Mouse (Mus musculus) testis, postnatal 14 days (tissue): ENCODE measurements around the gene Ppp1r9a.
A peak's percentile ranks its signal among the peaks of the same experiment; 100 is the strongest.

Experiments used
- DNase-seq: peaks from one replicate; pipeline ENCODE4 v3.0.0; 2021; ENCODE audit warnings: low spot score

Gene Ppp1r9a

GRCm38 (mm10) chr6:5159385-5159791 lies 256.7 kb downstream of the Ppp1r9a start:
- DNase-seq = no peak

- DNase-seq = no peak
These were observed 259.3 kb downstream of the Ppp1r9a start for GRCm38 (mm10) chr6:5162052-5162451.

DNA sequence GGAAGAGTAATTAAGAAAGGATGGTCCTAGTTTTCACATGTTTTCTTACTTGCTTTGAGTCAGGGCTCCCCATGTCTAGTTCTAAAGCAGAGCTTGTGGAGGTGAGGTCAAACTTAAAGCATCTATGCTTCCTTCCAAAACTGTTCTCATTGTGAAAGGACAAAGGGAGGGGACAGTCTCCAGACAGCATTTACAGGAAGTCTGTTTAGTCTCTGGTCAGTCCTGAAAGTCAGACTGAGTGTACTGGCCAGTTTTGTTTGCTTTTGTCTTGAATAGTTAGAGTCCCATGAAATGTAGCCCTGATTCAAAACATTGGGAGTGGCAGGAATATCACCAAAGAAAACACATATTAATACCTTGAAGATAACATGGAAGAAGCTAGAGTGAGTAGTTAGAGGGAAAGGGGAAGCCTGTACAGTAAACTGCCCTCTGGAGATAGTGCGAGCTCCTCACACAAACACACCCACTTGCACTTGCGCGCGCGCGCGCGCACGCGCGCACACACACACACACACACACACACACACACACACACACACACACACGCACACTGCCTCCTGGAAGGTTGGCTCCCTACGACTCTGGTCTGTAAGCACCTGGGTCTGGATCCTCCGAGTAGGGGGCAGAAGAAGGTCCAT lies 260.9 kb downstream of the Ppp1r9a start:
- DNase-seq = no peak

DNA sequence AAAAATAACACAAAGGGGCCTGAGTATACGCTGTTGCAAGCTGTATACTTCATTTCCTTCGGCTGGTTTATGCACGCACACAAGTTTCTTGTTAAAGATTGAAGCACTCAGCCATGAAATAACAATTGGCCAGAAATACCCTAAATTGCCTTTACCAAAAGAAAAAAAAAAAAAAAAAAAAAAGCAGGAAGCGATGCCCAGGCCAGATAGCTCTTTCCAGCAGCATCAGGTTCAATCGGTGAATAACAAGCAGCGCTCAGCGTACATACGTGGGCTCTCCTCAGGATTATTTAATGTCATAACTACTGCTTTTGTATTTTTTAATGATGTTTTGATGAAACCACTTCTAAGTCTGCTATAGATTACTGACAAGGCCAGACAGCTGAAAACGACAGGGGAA lies 262.1 kb downstream of the Ppp1r9a start:
- DNase-seq = no peak

- DNase-seq = no peak
These were observed 264.4 kb downstream of the Ppp1r9a start for GRCm38 (mm10) chr6:5167051-5167677.

DNA sequence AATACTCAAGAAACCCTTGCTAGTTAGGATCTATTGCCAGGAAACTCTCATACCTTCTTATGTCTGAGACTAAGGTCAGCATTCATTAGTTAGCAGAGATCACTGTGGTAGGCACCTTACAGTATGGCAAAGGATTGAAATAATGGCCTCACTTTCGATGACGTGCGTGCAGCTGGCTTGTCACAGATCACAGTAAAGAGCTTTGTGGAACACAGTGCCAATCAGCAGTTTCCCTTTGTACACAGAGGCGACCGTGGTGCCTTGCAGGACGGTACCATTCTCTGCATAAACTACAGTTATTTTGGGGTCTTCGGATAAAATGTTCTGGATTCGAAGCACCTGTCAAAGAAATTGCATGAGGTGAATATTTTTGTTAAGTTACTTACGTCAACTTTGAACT lies 265.4 kb downstream of the Ppp1r9a start:
- DNase-seq = no peak

GRCm38 (mm10) chr6:5171418-5171817 lies 268.7 kb downstream of the Ppp1r9a start:
- no peak for DNase-seq

- DNase-seq = no peak
These were observed 269.9 kb downstream of the Ppp1r9a start for GRCm38 (mm10) chr6:5172571-5172970.

GRCm38 (mm10) chr6:5174179-5174812 lies 271.6 kb downstream of the Ppp1r9a start:
- no peak for DNase-seq

DNA sequence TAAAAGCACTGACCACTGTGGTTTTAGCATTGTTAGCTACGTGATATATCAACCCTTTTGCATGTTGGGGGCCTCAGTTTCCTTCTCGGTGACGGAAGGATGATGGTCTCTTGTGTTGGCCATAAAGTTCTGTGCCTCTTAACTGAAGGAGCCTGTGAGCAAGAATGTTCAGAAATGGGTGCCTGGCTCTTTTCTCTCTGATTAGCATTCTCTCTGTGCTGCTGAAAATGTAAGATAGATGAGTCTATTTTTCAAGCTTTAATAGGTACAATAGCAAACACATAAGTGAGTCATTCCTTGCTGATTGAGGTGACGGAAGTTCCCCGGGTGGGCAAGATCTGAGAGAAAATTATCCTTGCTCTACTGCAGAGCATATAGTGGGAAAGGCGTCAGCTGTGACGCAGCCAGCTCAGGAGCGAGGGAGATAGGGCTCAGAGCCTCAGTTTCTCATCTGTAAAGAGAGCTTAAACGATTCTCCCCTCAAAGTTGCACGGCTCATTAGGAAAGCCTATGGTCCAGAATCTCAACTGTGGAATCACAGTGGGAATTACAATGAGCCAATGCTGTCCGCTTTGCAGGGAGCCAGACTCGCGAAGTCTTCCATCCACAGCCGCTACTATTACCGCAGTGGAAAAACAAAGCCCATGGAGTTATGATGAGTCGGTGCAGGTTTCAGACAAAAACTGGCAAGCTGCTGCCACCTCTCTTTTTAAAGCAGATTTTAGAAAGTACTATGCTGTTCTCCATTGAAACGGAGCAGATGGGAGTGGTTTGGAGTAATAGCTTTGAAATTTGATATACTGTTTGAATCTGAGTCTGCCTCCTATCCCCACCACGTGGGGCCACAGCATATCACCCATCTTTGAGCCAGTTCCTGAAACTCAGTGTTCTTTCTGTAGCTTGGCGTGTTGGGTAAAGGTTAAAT lies 275.5 kb downstream of the Ppp1r9a start:
- DNase-seq = no peak

DNA sequence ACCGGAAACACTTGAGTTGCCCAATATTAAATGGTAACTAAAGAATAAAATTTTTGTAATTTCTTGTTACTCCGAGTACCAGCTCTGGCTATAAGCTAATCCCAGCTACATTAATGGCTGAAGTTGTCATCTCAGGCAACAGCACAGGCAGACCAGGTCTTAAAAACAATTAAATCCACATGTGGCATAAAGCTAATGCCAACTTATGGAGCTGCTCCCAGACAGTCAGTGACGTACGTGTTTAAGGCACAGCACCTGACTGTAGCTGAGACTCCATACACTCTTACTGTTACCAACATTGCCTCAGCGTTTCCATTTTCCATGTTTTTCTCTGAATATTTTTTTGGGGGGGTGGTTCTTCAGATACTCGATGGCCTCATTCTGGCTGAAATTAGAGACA lies 276.5 kb downstream of the Ppp1r9a start:
- no peak for DNase-seq

- no peak for DNase-seq
These were observed 277.9 kb downstream of the Ppp1r9a start for GRCm38 (mm10) chr6:5180645-5181044.

- DNase-seq = no peak
These were observed 283.7 kb downstream of the Ppp1r9a start for GRCm38 (mm10) chr6:5186229-5186950.

- no peak for DNase-seq
These were observed 284.9 kb downstream of the Ppp1r9a start for GRCm38 (mm10) chr6:5187586-5187985.

DNA sequence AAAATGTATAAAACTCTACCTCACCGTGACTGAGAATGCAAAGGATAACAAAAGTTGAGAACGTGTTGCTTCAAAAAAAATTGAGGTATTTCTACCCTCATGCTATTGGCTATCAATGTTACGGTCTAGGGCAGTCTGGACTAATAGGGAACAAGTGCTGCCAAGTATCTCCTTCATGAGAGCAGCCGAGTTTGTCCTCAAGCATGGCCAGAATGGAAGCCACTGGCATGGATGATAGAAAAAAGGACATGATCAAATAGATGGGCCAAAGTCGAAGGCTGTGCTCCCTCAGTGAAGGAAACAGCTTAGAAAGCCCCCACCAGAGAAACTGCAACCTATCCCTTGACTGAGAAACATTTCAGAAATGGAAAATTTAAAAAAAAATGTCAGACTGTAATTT lies 285.3 kb downstream of the Ppp1r9a start:
- no peak for DNase-seq

DNA sequence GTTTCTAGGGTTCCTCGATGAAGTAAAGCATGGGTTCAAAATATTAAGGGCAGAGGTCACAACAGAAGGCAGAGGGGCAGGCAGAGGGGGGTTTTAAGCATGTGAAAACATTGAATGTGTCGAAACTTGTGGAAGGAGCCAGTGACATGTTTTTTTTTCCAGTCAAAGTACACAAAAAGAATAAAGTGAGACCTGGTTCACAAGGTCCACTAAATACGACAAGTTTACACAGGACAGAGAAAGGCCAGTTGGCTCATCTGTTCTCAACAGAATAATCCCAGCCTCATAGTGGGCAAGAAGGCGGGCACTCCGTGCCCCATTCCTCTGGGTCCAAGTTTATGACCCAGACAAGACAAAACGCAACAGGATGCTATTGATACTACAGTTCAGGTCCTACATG lies 286.2 kb downstream of the Ppp1r9a start:
- no peak for DNase-seq

GRCm38 (mm10) chr6:5189507-5189906 lies 286.8 kb downstream of the Ppp1r9a start:
- DNase-seq = peak; percentile 24

GRCm38 (mm10) chr6:5190761-5191160 lies 288.0 kb downstream of the Ppp1r9a start:
- no peak for DNase-seq

- DNase-seq = no peak
These were observed 291.0 kb downstream of the Ppp1r9a start, which contains the start of gene Pon1 for GRCm38 (mm10) chr6:5193693-5194092. TSS of gene Pon1 (minus strand) at chr6:5193946.

DNA sequence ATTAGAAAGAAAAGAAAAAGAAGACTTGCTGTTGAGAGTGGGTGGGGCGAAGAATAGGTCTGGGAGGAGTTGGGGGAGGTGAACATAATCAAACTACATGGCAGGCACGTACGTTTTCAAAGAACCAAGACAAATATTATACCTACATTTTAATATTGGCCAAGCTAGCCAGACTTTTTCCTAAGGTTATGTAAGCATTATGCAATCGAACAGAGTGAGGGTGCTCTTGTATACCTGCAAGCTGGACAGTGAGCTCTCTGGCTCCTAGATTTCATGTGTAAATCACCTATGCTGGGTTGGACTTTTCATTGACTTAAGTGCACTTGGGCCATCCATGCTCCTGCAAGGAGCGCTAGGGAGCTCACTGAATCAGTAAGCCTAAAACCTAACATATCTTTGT lies 295.9 kb downstream of the Ppp1r9a start:
- no peak for DNase-seq

GRCm38 (mm10) chr6:5199376-5199905 lies 296.7 kb downstream of the Ppp1r9a start:
- DNase-seq = no peak
